Mouse (Mus musculus) cortical plate, adult 2 months (tissue): ENCODE measurements around the gene Gpr83. TPM values are rescaled to one million over a fixed set of nuclear protein-coding genes. Genes with fewer than 3 reads are reported as not detected.

Source experiments
- H3K27ac ChIP-seq: fragments of 200-500 bp; 2 replicates; pipeline ENCODE4 v1.5.1; 2012; ENCODE audit warnings: low read length, control low read depth, inconsistent platforms; ENCODE audit not compliant: insufficient read depth
- H3K4me1 ChIP-seq: fragments of 200-500 bp; 2 replicates; pipeline ENCODE4 v1.6.1; 2011; ENCODE audit warnings: low read length; ENCODE audit not compliant: control insufficient read depth, insufficient read depth
- H3K4me3 ChIP-seq: fragments of 200-500 bp; 2 replicates; pipeline ENCODE4 v1.5.1; 2011; ENCODE audit warnings: mild to moderate bottlenecking, low read length, control low read depth; ENCODE audit not compliant: insufficient read depth
- CTCF ChIP-seq: fragments of 200-500 bp; IDR thresholded peaks from 2 replicates; pipeline ENCODE4 v1.5.1; 2011; ENCODE audit warnings: mild to moderate bottlenecking, control low read depth, low read length; ENCODE audit not compliant: insufficient read depth; ENCODE audit errors: extremely low read depth
- POLR2A ChIP-seq: fragments of 200-500 bp; IDR thresholded peaks from 2 replicates; pipeline ENCODE4 v1.6.1; 2011; ENCODE audit warnings: mild to moderate bottlenecking, low read length, control low read depth; ENCODE audit not compliant: insufficient read depth; ENCODE audit errors: extremely low read depth
- polyA plus RNA-seq: library from polyadenylated mRNA; depleted of rRNA; stranded (reverse); fragments of >200 nt; gene quantifications from 2 replicates; pipeline ENCODE4 v1.2.3, GENCODE M21; 2012

Gpr83 gene
- polyA plus RNA-seq, 1 experiment = 24.2 TPM

GRCm38 (mm10) chr9:14902416-14902815 lies 42.4 kb downstream of the Gpr83 start:
- H3K27ac ChIP-seq = no peak overlapping the region
- no peak for TF ChIP-seq CTCF
- TF ChIP-seq POLR2A = no peak
- peaks cover 3% of the 10 kb centered on the region; the same call in 1 of the 2 replicates for H3K4me1 ChIP-seq
- H3K4me3 ChIP-seq = no peak overlapping the region

GRCm38 (mm10) chr9:14903006-14903405 lies 43.0 kb downstream of the Gpr83 start:
- Histone ChIP-seq H3K4me3 (no peak overlapping the region), H3K27ac (no peak overlapping the region), H3K4me1 (peaks cover 3% of the 10 kb centered on the region; the same call in 1 of the 2 replicates)
- TF ChIP-seq CTCF = no peak
- no peak for TF ChIP-seq POLR2A

- Histone ChIP-seq H3K27ac (no peak within 1 kb of the TSS), H3K4me1 (peaks cover 4% of the 10 kb centered on the region; the same call in 1 of the 2 replicates)
- TF ChIP-seq POLR2A = no peak
- TF ChIP-seq CTCF = no peak
Observed at GRCm38 (mm10) chr9:14903581-14904378, 43.8 kb downstream of the Gpr83 start, which contains the start of gene Izumo1r. TSS of gene Izumo1r (minus strand) at chr9:14903949.

GRCm38 (mm10) chr9:14904741-14905475 lies 44.9 kb downstream of the Gpr83 start:
- Histone ChIP-seq H3K27ac (no peak overlapping the region), H3K4me1 (peaks cover 4% of the 10 kb centered on the region; the same call in 1 of the 2 replicates), H3K4me3 (no peak overlapping the region)
- no peak for TF ChIP-seq POLR2A
- no peak for TF ChIP-seq CTCF

More at GRCm38 (mm10) chr9:14903581-14904378, 43.8 kb downstream of the Gpr83 start, which contains the start of gene Izumo1r:
- no peak within 1 kb of the TSS for H3K4me3 ChIP-seq

- H3K4me1 ChIP-seq = peaks cover 4% of the 10 kb centered on the region; the same call in 1 of the 2 replicates
- H3K27ac ChIP-seq = no peak overlapping the region
- no peak overlapping the region for H3K4me3 ChIP-seq
- TF ChIP-seq CTCF = no peak
- no peak for TF ChIP-seq POLR2A
Observed at GRCm38 (mm10) chr9:14905956-14906355, 45.9 kb downstream of the Gpr83 start.

GRCm38 (mm10) chr9:14907816-14908415 lies 47.9 kb downstream of the Gpr83 start:
- H3K4me3 ChIP-seq = no peak overlapping the region
- peaks cover 6% of the 10 kb centered on the region; the same call in 1 of the 2 replicates for H3K4me1 ChIP-seq
- no peak for TF ChIP-seq POLR2A
- no peak for TF ChIP-seq CTCF
- peak overlapping the region; percentile 6; the same call in 1 of the 2 replicates for H3K27ac ChIP-seq

- H3K4me3 ChIP-seq = no peak overlapping the region
- TF ChIP-seq CTCF (no peak), POLR2A (no peak)
- H3K4me1 ChIP-seq = peaks cover 5% of the 10 kb centered on the region; the same call in 1 of the 2 replicates
- no peak overlapping the region for H3K27ac ChIP-seq
Observed at GRCm38 (mm10) chr9:14909981-14910380, 50.0 kb downstream of the Gpr83 start.

- TF ChIP-seq CTCF = no peak
- no peak for TF ChIP-seq POLR2A
- H3K4me1 ChIP-seq = peaks cover 3% of the 10 kb centered on the region; the same call in 1 of the 2 replicates
Observed at GRCm38 (mm10) chr9:14912037-14912436, 52.0 kb downstream of the Gpr83 start.

GRCm38 (mm10) chr9:14917661-14918060 lies 57.7 kb downstream of the Gpr83 start:
- H3K27ac ChIP-seq = no peak overlapping the region
- no peak for TF ChIP-seq CTCF
- no peak for TF ChIP-seq POLR2A

More at GRCm38 (mm10) chr9:14912037-14912436, 52.0 kb downstream of the Gpr83 start:
- no peak overlapping the region for H3K27ac ChIP-seq
- H3K4me3 ChIP-seq = no peak overlapping the region

More at GRCm38 (mm10) chr9:14917661-14918060, 57.7 kb downstream of the Gpr83 start:
- Histone ChIP-seq H3K4me3 (no peak overlapping the region), H3K4me1 (no peaks in the 10 kb centered on the region)
